Mouse (Mus musculus): ENCODE measurements at regions not wholly inside any gene's neighbourhood (a gene's known extent, or its start where the extent isn't known, plus 50 kb on each side); places are given as distances from the start of the nearest gene placed in this dataset. TPM values are rescaled to one million over a fixed set of nuclear protein-coding genes. Genes with fewer than 3 reads are reported as not detected.

Small RNA genes in the stretch of these regions (microRNA-seq; reads per million reads assigned to microRNA genes)
- not detected for gene Gm44338
